Mouse (Mus musculus) gonadal fat pad, adult 2 months (tissue): ENCODE results near the gene Cit. TPM values are rescaled to one million over a fixed set of nuclear protein-coding genes. Genes with fewer than 3 reads are reported as not detected.

Source experiments
- DNase-seq: peaks from one replicate; pipeline ENCODE4 v3.0.0-alpha.2; 2012; ENCODE audit warnings: low read depth
- polyA plus RNA-seq: library from polyadenylated mRNA; depleted of rRNA; stranded (reverse); fragments of >200 nt; gene quantifications from 2 replicates; pipeline ENCODE4 v1.2.3, GENCODE M21; 2012; rRNA removed

The Cit gene
- polyA plus RNA-seq, 1 experiment = 2.9 TPM

- DNase-seq = no peak
Measured at GRCm38 (mm10) chr5:116039706-116040105, 194.6 kb downstream of the Cit start.

GRCm38 (mm10) chr5:116042241-116042640, 197.2 kb downstream of the Cit start:
- no peak for DNase-seq

GRCm38 (mm10) chr5:116045581-116045980, 200.5 kb downstream of the Cit start:
- no peak for DNase-seq

- DNase-seq = no peak
Measured at GRCm38 (mm10) chr5:116046246-116046645, 201.2 kb downstream of the Cit start.

DNA sequence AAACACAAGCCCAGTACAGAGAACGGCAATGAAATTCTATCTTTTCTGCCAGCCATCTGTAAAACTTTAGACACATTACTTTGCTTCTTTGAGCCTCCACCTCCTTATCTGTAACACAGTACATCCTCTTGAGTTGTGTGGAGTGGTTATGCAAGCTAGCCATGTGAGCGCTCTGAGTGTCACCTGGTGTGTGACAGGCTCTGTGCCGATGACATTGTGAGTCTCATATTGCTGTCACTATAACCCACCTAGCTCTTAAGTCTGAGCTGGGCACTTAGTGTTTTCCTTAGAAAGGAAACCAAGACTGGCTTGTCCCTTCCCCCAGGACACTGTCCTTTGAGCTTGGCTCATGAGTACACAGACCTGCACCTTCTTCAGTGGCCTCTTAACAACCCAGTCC, 203.2 kb downstream of the Cit start:
- DNase-seq = no peak

GRCm38 (mm10) chr5:116049821-116050220, 204.7 kb downstream of the Cit start:
- no peak for DNase-seq

- DNase-seq = no peak
Measured at GRCm38 (mm10) chr5:116052171-116052570, 207.1 kb downstream of the Cit start.

DNA sequence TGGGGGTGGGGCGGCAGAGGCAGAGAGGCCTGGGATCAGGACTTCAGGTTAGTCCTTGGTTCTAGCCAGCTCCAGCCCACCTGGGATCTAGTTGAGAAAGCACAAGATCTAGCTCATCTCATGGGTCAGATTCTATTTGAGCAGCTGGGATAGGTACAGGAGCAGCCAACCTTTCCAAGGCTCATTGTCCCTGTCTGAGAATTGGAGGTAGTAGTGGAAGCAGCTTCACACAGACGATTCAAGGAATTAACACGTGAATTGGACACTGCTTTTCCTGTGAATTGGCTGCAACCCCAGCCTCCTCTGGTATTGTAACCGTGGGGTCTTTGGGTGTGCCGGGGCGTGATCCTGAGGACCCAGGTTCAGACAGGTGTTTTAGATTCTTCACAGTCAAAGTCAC, 207.7 kb downstream of the Cit start:
- DNase-seq = no peak

Other genes starting within 250 kb of the Cit start
- gene Rab35, start 213.4 kb upstream of the Cit start, polyA plus RNA-seq = 42.8 and 51.2 TPM in 2 replicates
- gene Bicdl1, start 113.7 kb upstream of the Cit start, polyA plus RNA-seq = 51.5 and 56.8 TPM in 2 replicates
- gene Prkab1, start 179.2 kb downstream of the Cit start, polyA plus RNA-seq = 67.0 and 84.8 TPM in 2 replicates
- not detected in 2 replicates for gene Tmem233, start 238.0 kb downstream of the Cit start, polyA plus RNA-seq